Mouse (Mus musculus) heart, postnatal 10 days (tissue): ENCODE data around the gene 4930522L14Rik. TPM values are rescaled to one million over a fixed set of nuclear protein-coding genes. Genes with fewer than 3 reads are reported as not detected.
"Not testable (repeated sequence)": the region's sequence is repeated elsewhere in the genome, so short reads cannot be mapped to it uniquely, and the experiment has no call there.

Source experiments
- DNase-seq, 2 experiments: peaks; one replicate each; pipeline ENCODE4 v3.0.0; 2021
- intact Hi-C: fragments of 180-260 bp; cut with DNase I; formaldehyde crosslinking; loops from one replicate; pipeline ENCODE4 v1.15.1; 2025
- total RNA-seq, 2 experiments: library from RNA; stranded (reverse); gene quantifications; 2 replicates each; pipeline ENCODE4 v1.2.3; 2021

Gene 4930522L14Rik
- total RNA-seq, result 1 to 10 TPM; 1.7 to 3.5 TPM

GRCm38 (mm10) chr5:109751391-109752071, at the start of gene 4930522L14Rik:
4930522L14Rik (minus strand) TSS chr5:109751886.
- intact Hi-C loops, result not testable (repeated sequence)
- peak; percentile 66 to 70 for DNase-seq

GRCm38 (mm10) chr5:109801466-109801865, 49.8 kb upstream of the 4930522L14Rik start:
- intact Hi-C loops, DNase-seq: not testable (repeated sequence)

GRCm38 (mm10) chr5:109799948-109800347, 48.3 kb upstream of the 4930522L14Rik start:
- intact Hi-C loops, result loop anchor here (2.0 kb wide), 1 partner anchor 43 kb away; no protein-coding TSS in a partner anchor
- DNase-seq, result not testable (repeated sequence)

GRCm38 (mm10) chr5:109797017-109797416, 45.3 kb upstream of the 4930522L14Rik start:
- intact Hi-C loops, DNase-seq: not testable (repeated sequence)

- intact Hi-C loops, result not testable (repeated sequence)
- DNase-seq, result peak; percentile 57 to 66
Observed at GRCm38 (mm10) chr5:109795967-109796652, 44.4 kb upstream of the 4930522L14Rik start.

GRCm38 (mm10) chr5:109752073-109752780, 541 bp upstream of the 4930522L14Rik start:
- intact Hi-C loops, DNase-seq: not testable (repeated sequence)

- DNase-seq, intact Hi-C loops: not testable (repeated sequence)
Observed at GRCm38 (mm10) chr5:109745081-109745480, 6.6 kb downstream of the 4930522L14Rik start.

- intact Hi-C loops, DNase-seq: not testable (repeated sequence)
Observed at GRCm38 (mm10) chr5:109717341-109717740, 34.3 kb downstream of the 4930522L14Rik start.

GRCm38 (mm10) chr5:109691205-109691965, 60.3 kb downstream of the 4930522L14Rik start:
- DNase-seq, intact Hi-C loops: not testable (repeated sequence)

- intact Hi-C loops, result not testable (repeated sequence)
- peak; percentile 68 to 75 for DNase-seq
Observed at GRCm38 (mm10) chr5:109690537-109691201, 61.0 kb downstream of the 4930522L14Rik start, which contains the start of gene 5430403G16Rik. 5430403G16Rik (minus strand) TSS chr5:109691041.

Other genes with a start within 250 kb of the 4930522L14Rik start
- 10 to 100 TPM; 15.3 to 17.7 TPM for gene Crlf2, start 192.9 kb downstream of the 4930522L14Rik start, total RNA-seq
- gene 5430403G16Rik, start 60.8 kb downstream of the 4930522L14Rik start, total RNA-seq, result under 1 TPM; 0.29 to 0.40 TPM
- gene Gm15446, start 171.5 kb upstream of the 4930522L14Rik start, total RNA-seq, result 1 to 10 TPM; 3.4 to 4.9 TPM
- gene Zfp932, start 244.6 kb upstream of the 4930522L14Rik start, total RNA-seq, result 10 to 100 TPM in 1 of 2 experiments, 1 to 10 TPM in 1; 7.9 to 10.0 TPM